Mouse (Mus musculus) liver (tissue): ENCODE results near the gene Cnnm3.

Experiments used
- DNase-seq: peaks from one replicate; pipeline ENCODE4 v3.0.0-alpha.2; 2020; ENCODE audit warnings: mixed read lengths

Cnnm3 gene

GRCm38 (mm10) chr1:36539186-36539585, 27.5 kb downstream of the Cnnm3 start, which contains the start of gene Gm42417:
Gm42417 (minus strand) TSS chr1:36539429.
- DNase-seq = peak; percentile 67

- no peak for DNase-seq
Observed at GRCm38 (mm10) chr1:36540132-36540531, 28.5 kb downstream of the Cnnm3 start.

- no peak for DNase-seq
Observed at GRCm38 (mm10) chr1:36540807-36541206, 29.1 kb downstream of the Cnnm3 start.

GRCm38 (mm10) chr1:36541844-36542243, 30.2 kb downstream of the Cnnm3 start:
- no peak for DNase-seq

- DNase-seq = no peak
Observed at GRCm38 (mm10) chr1:36542925-36543324, 31.3 kb downstream of the Cnnm3 start.

- DNase-seq = no peak
Observed at GRCm38 (mm10) chr1:36545382-36545781, 33.7 kb downstream of the Cnnm3 start.

- DNase-seq = no peak
Observed at GRCm38 (mm10) chr1:36545845-36546600, 34.4 kb downstream of the Cnnm3 start.

- DNase-seq = peak; percentile 97
Observed at GRCm38 (mm10) chr1:36546888-36547471, 35.3 kb downstream of the Cnnm3 start, which contains the start of gene Ankrd39. Ankrd39 (minus strand) TSS chr1:36547445.

- DNase-seq = no peak
Observed at GRCm38 (mm10) chr1:36547981-36548598, 36.4 kb downstream of the Cnnm3 start.

- DNase-seq = no peak
Observed at GRCm38 (mm10) chr1:36548771-36549170, 37.1 kb downstream of the Cnnm3 start.

GRCm38 (mm10) chr1:36549491-36549890, 37.8 kb downstream of the Cnnm3 start:
- no peak for DNase-seq

- DNase-seq = no peak
Observed at GRCm38 (mm10) chr1:36550075-36550863, 38.6 kb downstream of the Cnnm3 start.

- DNase-seq = no peak
Observed at GRCm38 (mm10) chr1:36551904-36552303, 40.2 kb downstream of the Cnnm3 start.

- DNase-seq = no peak
Observed at GRCm38 (mm10) chr1:36552506-36552905, 40.8 kb downstream of the Cnnm3 start.

- DNase-seq = peak; percentile 24
Observed at GRCm38 (mm10) chr1:36554633-36555399, 43.1 kb downstream of the Cnnm3 start.

GRCm38 (mm10) chr1:36555798-36556395, 44.2 kb downstream of the Cnnm3 start:
- DNase-seq = no peak

- DNase-seq = peak; percentile 83
Observed at GRCm38 (mm10) chr1:36556553-36557456, 45.1 kb downstream of the Cnnm3 start.

- peak; percentile 75 for DNase-seq
Observed at GRCm38 (mm10) chr1:36557457-36558011, 45.9 kb downstream of the Cnnm3 start.

GRCm38 (mm10) chr1:36558031-36558993, 46.6 kb downstream of the Cnnm3 start, which contains the start of gene Sema4c:
Sema4c (minus strand) TSS chr1:36558349.
- peak; percentile 68 for DNase-seq
